Mouse (Mus musculus) bone marrow macrophage, adult 2 months (primary cell): ENCODE measurements around the gene Atm.

ENCODE experiments used
- CTCF ChIP-seq: IDR thresholded peaks from 2 replicates; pipeline ENCODE4 v1.5.1; 2012; ENCODE audit warnings: low read depth, mild to moderate bottlenecking, low read length, moderate library complexity
- POLR2A ChIP-seq: IDR thresholded peaks from 2 replicates; pipeline ENCODE4 v1.6.1; 2012; ENCODE audit warnings: mild to moderate bottlenecking, low read depth, low read length, borderline replicate concordance

GRCm38 (mm10) chr9:53400696-53401095 lies 135.8 kb downstream of the Atm start:
- no peak for TF ChIP-seq CTCF
- TF ChIP-seq POLR2A = no peak
